Mouse (Mus musculus): ENCODE measurements around the gene Nfkbie.

Gene Nfkbie

GRCm38 (mm10) chr17:45555452-45556106 is at the start of gene Nfkbie:
Gene Nfkbie, plus strand, starts transcription at chr17:45555703.
- peak; percentile 97 to 99 for DNase-seq

GRCm38 (mm10) chr17:45505941-45506465 is 49.5 kb upstream of the Nfkbie start:
- DNase-seq, result no peak

- peak; percentile 95 to 99 for DNase-seq
Observed at GRCm38 (mm10) chr17:45506700-45507189, 48.8 kb upstream of the Nfkbie start, which contains the start of gene Aars2. Gene Aars2, plus strand, starts transcription at chr17:45506841.

GRCm38 (mm10) chr17:45510871-45511270 is 44.6 kb upstream of the Nfkbie start:
- DNase-seq, result no peak

- no peak for DNase-seq
Observed at GRCm38 (mm10) chr17:45511757-45512156, 43.7 kb upstream of the Nfkbie start.

GRCm38 (mm10) chr17:45515204-45515726 is 40.2 kb upstream of the Nfkbie start:
- no peak for DNase-seq

- DNase-seq, result no peak
Observed at GRCm38 (mm10) chr17:45515806-45516205, 39.7 kb upstream of the Nfkbie start.

GRCm38 (mm10) chr17:45516488-45516887 is 39.0 kb upstream of the Nfkbie start:
- peak; percentile 55 to 89 for DNase-seq

- no peak for DNase-seq
Observed at GRCm38 (mm10) chr17:45517135-45517534, 38.4 kb upstream of the Nfkbie start.

GRCm38 (mm10) chr17:45517549-45518215 is 37.8 kb upstream of the Nfkbie start:
- no peak for DNase-seq

GRCm38 (mm10) chr17:45518766-45519475 is 36.6 kb upstream of the Nfkbie start:
- DNase-seq, result no peak

- no peak for DNase-seq
Observed at GRCm38 (mm10) chr17:45520136-45520535, 35.4 kb upstream of the Nfkbie start.

GRCm38 (mm10) chr17:45523263-45523662 is 32.2 kb upstream of the Nfkbie start, which contains the start of gene Tcte1:
Gene Tcte1, plus strand, starts transcription at chr17:45523434.
- DNase-seq, result no peak

- no peak for DNase-seq
Observed at GRCm38 (mm10) chr17:45524961-45525360, 30.5 kb upstream of the Nfkbie start.

- peak; percentile 54 to 58 for DNase-seq
Observed at GRCm38 (mm10) chr17:45526571-45526970, 28.9 kb upstream of the Nfkbie start.

GRCm38 (mm10) chr17:45530346-45530782 is 25.1 kb upstream of the Nfkbie start:
- DNase-seq, result no peak

GRCm38 (mm10) chr17:45532896-45533295 is 22.6 kb upstream of the Nfkbie start:
- DNase-seq, result no peak

- peak in 1 of 2 experiments; percentile 56 for DNase-seq
Observed at GRCm38 (mm10) chr17:45536264-45536663, 19.2 kb upstream of the Nfkbie start.

GRCm38 (mm10) chr17:45538394-45538793 is 17.1 kb upstream of the Nfkbie start:
- DNase-seq, result no peak

- no peak for DNase-seq
Observed at GRCm38 (mm10) chr17:45539664-45540063, 15.8 kb upstream of the Nfkbie start.

GRCm38 (mm10) chr17:45542129-45542528 is 13.4 kb upstream of the Nfkbie start:
- DNase-seq, result no peak

GRCm38 (mm10) chr17:45542705-45543104 is 12.8 kb upstream of the Nfkbie start:
- DNase-seq, result no peak

- DNase-seq, result no peak
Observed at GRCm38 (mm10) chr17:45543115-45543514, 12.4 kb upstream of the Nfkbie start.
